18 mouse cellular contexts compared by ENCODE assay signal in the genomic region with DNA sequence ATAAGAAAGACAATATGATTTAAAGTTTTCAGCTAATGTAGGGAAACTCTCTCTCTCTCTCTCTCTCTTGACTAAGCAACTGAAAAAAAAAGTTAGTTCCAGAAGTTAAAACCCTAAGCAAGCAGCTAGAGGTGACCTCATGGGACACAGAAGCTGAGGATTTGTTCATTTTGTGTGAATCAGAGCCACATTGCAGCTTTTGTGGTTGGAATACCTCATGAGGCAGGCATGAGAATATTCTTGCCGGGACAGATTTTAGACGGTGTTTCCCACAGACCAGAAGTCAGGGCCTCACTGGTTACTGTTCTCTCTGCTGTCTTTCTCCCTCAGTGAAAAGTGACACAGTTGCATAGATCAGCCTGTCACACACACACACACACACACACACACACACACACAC.
"Had no signal": no experiment of that assay in that cellular context is flagged by ENCODE, and none has a peak within 500 bp of the region (broad histone marks: within the 10 kb centered on the region; RNA-seq: fewer than 3 reads in every experiment).

No protein-coding gene starts in this region.

- H3K4me3 ChIP-seq: left cerebral cortex, adult 2 months; limb, embryonic 12.5 days; limb, embryonic 15.5 days; megakaryocyte, embryonic 14.5 days; midbrain, embryonic 10.5 days; midbrain, embryonic 13.5 days had no signal

- H3K9ac ChIP-seq: limb, embryonic 12.5 days; limb, embryonic 15.5 days; liver, embryonic 14.5 days; liver, postnatal 0 days; lung, embryonic 14.5 days; midbrain, embryonic 13.5 days had no signal

- H3K27ac ChIP-seq: kidney, postnatal 0 days; left cerebral cortex, adult 2 months; limb, embryonic 12.5 days; limb, embryonic 15.5 days; liver, embryonic 14.5 days; midbrain, embryonic 10.5 days; midbrain, embryonic 13.5 days had no signal

- DNase-seq: kidney, adult 2 months; kidney, postnatal 36 days; layer of hippocampus, postnatal 36 days; left cerebral cortex, postnatal 4 days; liver, postnatal 0 days; lung, embryonic 14.5 days; right cerebral cortex, adult 18-20 months; right cerebral cortex, postnatal 25 days; thymus, adult 18-20 months; thymus, postnatal 14 days had no signal

- H3K4me1 ChIP-seq: megakaryocyte, embryonic 14.5 days; midbrain, embryonic 13.5 days had no signal

- H3K36me3 ChIP-seq: limb, embryonic 12.5 days; limb, embryonic 15.5 days; midbrain, embryonic 10.5 days; midbrain, embryonic 13.5 days had no signal

- H3K27me3 ChIP-seq: limb, embryonic 12.5 days; limb, embryonic 15.5 days had no signal
